Mouse (Mus musculus) kidney, postnatal 0 days (tissue): ENCODE data around the gene Cd2ap. TPM values are rescaled to one million over a fixed set of nuclear protein-coding genes. Genes with fewer than 3 reads are reported as not detected.

Experiments
- ATAC-seq: fragments of 200-750 bp; cut with Nextera tagmentation; replicated peaks from 2 replicates; pipeline ENCODE4 v1.8.0; 2017; ENCODE audit warnings: low read depth, moderate number of reproducible peaks, moderate TSS enrichment, moderate library complexity; ENCODE audit not compliant: low FRiP score
- DNase-seq: peaks from one replicate; pipeline ENCODE4 v3.0.0-alpha.2; 2016; ENCODE audit warnings: low spot score
- H3K27ac ChIP-seq: fragments of 300-500 bp; sonication (generic); 2 replicates; pipeline ENCODE4 v1.5.1; 2014; ENCODE audit warnings: mild to moderate bottlenecking
- H3K27me3 ChIP-seq: fragments of 300-500 bp; sonication (generic); 2 replicates; pipeline ENCODE4 v1.6.1; 2014; ENCODE audit warnings: low read length, mixed read lengths; ENCODE audit not compliant: insufficient read depth
- H3K36me3 ChIP-seq: fragments of 300-500 bp; sonication (generic); 2 replicates; pipeline ENCODE4 v1.6.1; 2014; ENCODE audit warnings: low read length, mixed read lengths; ENCODE audit not compliant: insufficient read depth
- H3K4me1 ChIP-seq: fragments of 300-500 bp; sonication (generic); replicated peaks from 2 replicates; pipeline ENCODE4 v1.6.1; 2014; ENCODE audit warnings: antibody characterized with exemption, low read length, mixed read lengths; ENCODE audit not compliant: insufficient read depth
- H3K4me2 ChIP-seq: fragments of 300-500 bp; sonication (generic); 2 replicates; pipeline ENCODE4 v1.6.1; 2014; ENCODE audit warnings: mild to moderate bottlenecking, low read length, moderate library complexity, mixed read lengths
- H3K4me3 ChIP-seq: fragments of 300-500 bp; sonication (generic); replicated peaks from 2 replicates; pipeline ENCODE4 v1.5.1; 2014; ENCODE audit warnings: low read depth, low read length
- H3K9ac ChIP-seq: fragments of 300-500 bp; sonication (generic); 2 replicates; pipeline ENCODE4 v1.6.1; 2014; ENCODE audit warnings: low read depth, low read length
- H3K9me3 ChIP-seq: fragments of 300-500 bp; sonication (generic); replicated peaks from 2 replicates; pipeline ENCODE4 v1.6.1; 2016; ENCODE audit warnings: low read length, inconsistent platforms, mixed read lengths
- CTCF ChIP-seq: IDR thresholded peaks from 2 replicates; pipeline ENCODE4 v1.5.1; 2016; ENCODE audit warnings: antibody characterized with exemption, low read depth, mild to moderate bottlenecking, moderate library complexity
- WGBS: fragments of 180-500 bp; shearing (Covaris S2); extraction: QIAGEN DNeasy Blood & Tissue Kit; methylation state at CpG from one replicate; pipeline ENCODE4 v1.1.7; 2014; 5-methylcytosine and 5-hydroxymethylcytosine counted together
- polyA plus RNA-seq: library from polyadenylated mRNA; unstranded; fragments of >200 nt; fragmentation: Nextera tagmentation; extraction: Ambion mirVana; gene quantifications from 2 replicates; pipeline ENCODE4 v1.2.1, GENCODE M21; 2015

Gene Cd2ap
- polyA plus RNA-seq, 1 experiment from 2014 or later = 39.2 TPM

GRCm38 (mm10) chr17:42837193-42837592 is 39.3 kb downstream of the Cd2ap start:
- no peak overlapping the region for H3K27ac ChIP-seq
- H3K36me3 ChIP-seq = peaks cover 13% of the 10 kb centered on the region; the same call in 1 of the 2 replicates
- WGBS = 89% methylated on average over 2 of the region's 2 CpGs
- no peak for TF ChIP-seq CTCF
- H3K4me1 ChIP-seq = no peaks in the 10 kb centered on the region
- H3K4me2 ChIP-seq = no peak overlapping the region
- ATAC-seq = no peak
- H3K9ac ChIP-seq = no peak overlapping the region
- no peaks in the 10 kb centered on the region for H3K9me3 ChIP-seq
- DNase-seq = no peak
- H3K4me3 ChIP-seq = no peak overlapping the region
- no peaks in the 10 kb centered on the region for H3K27me3 ChIP-seq

- DNase-seq (no peak), ATAC-seq (no peak)
- H3K27ac ChIP-seq = no peak overlapping the region
- TF ChIP-seq CTCF = no peak
- H3K4me2 ChIP-seq = no peak overlapping the region
- WGBS = 95% methylated on average over 8 of the region's 8 CpGs
- H3K9me3 ChIP-seq = no peaks in the 10 kb centered on the region
- H3K4me1 ChIP-seq = no peaks in the 10 kb centered on the region
- peaks cover 40% of the 10 kb centered on the region for H3K36me3 ChIP-seq
- H3K27me3 ChIP-seq = no peaks in the 10 kb centered on the region
- no peak overlapping the region for H3K4me3 ChIP-seq
- H3K9ac ChIP-seq = no peak overlapping the region
These were observed 53.7 kb downstream of the Cd2ap start for GRCm38 (mm10) chr17:42822787-42823186.

DNA sequence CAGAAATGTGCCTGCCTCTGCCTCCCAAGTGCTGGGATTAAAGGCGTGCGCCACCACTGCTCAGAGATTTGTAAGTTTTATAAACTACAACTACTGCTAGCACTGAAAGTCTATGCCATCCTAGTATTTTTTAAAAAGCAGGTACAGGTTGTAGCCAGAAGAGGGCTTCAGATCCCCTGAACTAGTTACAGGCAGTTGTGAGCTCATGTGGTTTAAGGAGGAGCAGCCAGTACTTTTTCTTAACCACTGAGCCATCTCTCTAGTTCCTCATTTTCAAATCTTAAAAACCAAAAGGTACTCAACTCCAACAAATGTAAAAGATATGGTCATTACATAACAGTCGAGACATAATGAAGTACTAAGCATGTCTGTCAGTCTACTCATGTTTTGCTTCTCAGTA is 61.1 kb downstream of the Cd2ap start:
- 93% methylated on average over 3 of the region's 3 CpGs for WGBS
- Histone ChIP-seq H3K9me3 (no peaks in the 10 kb centered on the region), H3K4me3 (no peak overlapping the region), H3K27ac (no peak overlapping the region), H3K4me1 (no peaks in the 10 kb centered on the region), H3K27me3 (no peaks in the 10 kb centered on the region), H3K36me3 (peaks cover 33% of the 10 kb centered on the region), H3K4me2 (no peak overlapping the region), H3K9ac (no peak overlapping the region)
- peak; percentile 31; the same call in 1 of the 2 replicates for TF ChIP-seq CTCF
- ATAC-seq (no peak), DNase-seq (peak; percentile 9)

GRCm38 (mm10) chr17:42792412-42792975 is 84.0 kb downstream of the Cd2ap start:
- no peak overlapping the region for H3K27ac ChIP-seq
- no peaks in the 10 kb centered on the region for H3K9me3 ChIP-seq
- H3K4me3 ChIP-seq = no peak overlapping the region
- no peak for TF ChIP-seq CTCF
- H3K27me3 ChIP-seq = no peaks in the 10 kb centered on the region
- ATAC-seq (no peak), DNase-seq (no peak)
- H3K9ac ChIP-seq = no peak overlapping the region
- 90% methylated on average over 2 of the region's 2 CpGs for WGBS
- no peaks in the 10 kb centered on the region for H3K4me1 ChIP-seq
- no peak overlapping the region for H3K4me2 ChIP-seq
- 0 out of 2 replicates have a peak, but pooled peaks cover 17% of the 10 kb centered on the region for H3K36me3 ChIP-seq

- Histone ChIP-seq H3K27me3 (no peaks in the 10 kb centered on the region), H3K4me1 (no peaks in the 10 kb centered on the region), H3K36me3 (0 out of 2 replicates have a peak, but pooled peaks cover 8% of the 10 kb centered on the region), H3K9me3 (no peaks in the 10 kb centered on the region), H3K27ac (no peak overlapping the region), H3K4me3 (no peak overlapping the region), H3K9ac (no peak overlapping the region), H3K4me2 (no peak overlapping the region)
- 84% methylated on average over 1 of the region's 1 CpGs for WGBS
- ATAC-seq (no peak), DNase-seq (no peak)
- TF ChIP-seq CTCF = no peak
These were observed 85.7 kb downstream of the Cd2ap start for GRCm38 (mm10) chr17:42790787-42791186.

- no peaks in the 10 kb centered on the region for H3K27me3 ChIP-seq
- H3K9me3 ChIP-seq = no peaks in the 10 kb centered on the region
- no peak overlapping the region for H3K9ac ChIP-seq
- 0 out of 2 replicates have a peak, but pooled peaks cover 8% of the 10 kb centered on the region for H3K36me3 ChIP-seq
- WGBS = 62% methylated on average over 2 of the region's 2 CpGs
- ATAC-seq = no peak
- H3K27ac ChIP-seq = no peak overlapping the region
- no peak for DNase-seq
- TF ChIP-seq CTCF = no peak
- no peaks in the 10 kb centered on the region for H3K4me1 ChIP-seq
- H3K4me3 ChIP-seq = no peak overlapping the region
- H3K4me2 ChIP-seq = no peak overlapping the region
These were observed 86.7 kb downstream of the Cd2ap start for GRCm38 (mm10) chr17:42789723-42790122.
